Mouse (Mus musculus): ENCODE results near the gene Ovol1. TPM values are rescaled to one million over a fixed set of nuclear protein-coding genes. Genes with fewer than 3 reads are reported as not detected.
A peak's percentile ranks its signal among the peaks of the same experiment; 100 is the strongest.

Gene Ovol1
- total and polyA plus RNA-seq, 2 experiments from 2014 or later = 0.05 TPM; not detected in 1

DNA sequence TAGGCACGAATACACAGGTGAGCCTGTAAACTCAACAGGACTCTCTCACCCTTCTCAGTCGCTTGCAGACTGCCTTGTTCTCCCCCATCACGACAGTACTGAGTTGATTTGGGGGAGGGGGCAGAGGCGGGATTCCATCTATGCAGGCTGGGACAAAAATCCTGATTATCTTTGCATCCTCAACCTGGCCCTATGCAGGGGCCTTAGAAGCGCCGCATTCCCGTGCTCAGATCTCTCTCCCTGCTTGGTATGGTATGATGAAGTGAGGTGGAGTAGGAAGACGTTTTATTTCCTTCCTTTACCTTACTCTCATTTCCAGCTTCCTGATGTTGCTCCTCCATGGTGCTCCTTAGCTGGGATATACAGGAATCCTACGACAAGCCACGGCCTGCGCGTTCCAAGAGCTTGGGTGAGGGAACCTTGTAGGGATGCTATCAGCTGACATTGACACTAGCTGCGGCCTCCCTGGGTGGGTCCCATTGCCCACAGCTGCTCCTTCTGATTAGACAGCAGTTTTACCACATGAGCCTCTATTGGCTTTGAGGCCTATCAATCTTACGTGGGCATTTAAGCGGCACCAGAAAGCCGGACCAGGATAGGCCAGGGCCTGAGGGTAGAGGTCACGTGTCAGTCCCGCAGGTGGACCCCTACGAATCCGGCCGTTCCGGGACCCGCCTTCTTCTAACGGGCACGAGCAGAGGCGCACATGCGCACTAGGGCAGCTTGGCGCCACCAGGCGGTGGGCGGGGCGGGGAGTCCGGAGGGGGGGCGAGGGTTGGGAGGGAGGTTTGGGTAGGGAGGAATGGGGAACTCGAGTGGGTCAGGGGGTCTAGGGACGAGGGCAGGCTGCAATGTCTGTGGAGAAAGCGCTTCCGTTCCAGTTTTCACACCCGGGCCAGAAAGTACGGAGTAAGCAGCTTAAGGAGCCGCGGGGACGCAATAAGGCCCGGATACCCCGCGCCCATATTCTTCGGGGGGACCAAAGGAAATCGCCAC lies 50.1 kb downstream of the Ovol1 start, which contains the start of gene Snx32:
TSS of gene Snx32 (minus strand) at position 508 of the 996 bp plus-strand sequence.
- WGBS = 2% methylated on average over 47 of the region's 47 CpGs
- Histone ChIP-seq H3K4me2 (ENCODE audit: low read depth, low read length) (peak within 1 kb of the TSS; percentile 92), H3K4me1 (ENCODE audit: control insufficient read depth, insufficient read depth) (peaks cover 30% of the 10 kb centered on the region), H3K27ac (ENCODE audit: low read depth) (peak within 1 kb of the TSS; percentile 59), H3K27me3 (ENCODE audit: control insufficient read depth, insufficient read depth, low read length) (no peaks in the 10 kb centered on the region), H3K36me3 (replicated peaks; ENCODE audit: control insufficient read depth, insufficient read depth, low read length) (no peaks in the 10 kb centered on the region), H3K9ac (replicated peaks; ENCODE audit: low read depth, low read length) (peak within 1 kb of the TSS; percentile 62), H3K9me3 (replicated peaks; ENCODE audit: control insufficient read depth, low read length) (no peaks in the 10 kb centered on the region), H3K4me3 (ENCODE audit: low read depth, low read length) (peak within 1 kb of the TSS; percentile 55)
- TF ChIP-seq CTCF (IDR thresholded peaks at IDR 0.05; ENCODE audit: low read depth) (peak; percentile 35), EP300 (IDR thresholded peaks at IDR 0.05; ENCODE audit: low read depth) (no peak)
- DNase-seq (ENCODE audit: low spot score) (peak; percentile 100), ATAC-seq (ENCODE audit: insufficient read depth, low read depth) (peak; percentile 100)

DNA sequence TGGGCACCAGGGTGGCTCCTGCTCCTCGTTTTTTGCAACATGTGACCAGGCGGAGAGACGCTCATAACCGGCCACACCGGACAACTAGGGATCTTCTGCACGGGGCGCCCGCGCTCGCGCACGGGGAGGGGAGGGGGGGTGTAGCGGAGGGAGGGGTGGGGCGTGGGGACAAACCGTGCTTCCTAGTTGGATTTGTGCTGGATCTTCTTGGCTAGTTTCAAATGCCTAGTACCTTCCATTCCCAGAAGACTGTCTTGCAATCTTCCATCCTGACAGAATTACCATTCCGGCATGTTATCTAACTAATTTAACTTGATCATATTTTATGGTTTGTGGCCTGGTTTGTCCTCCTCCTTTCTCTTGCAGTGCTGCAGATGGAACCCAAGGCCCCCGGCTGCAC lies 56.8 kb downstream of the Ovol1 start, which contains the start of gene 1700020D05Rik:
TSS of gene 1700020D05Rik (minus strand) at position 101 of the 400 bp plus-strand sequence.
- DNase-seq (ENCODE audit: low spot score) (no peak), ATAC-seq (ENCODE audit: insufficient read depth, low read depth) (no peak)
- H3K27ac ChIP-seq (ENCODE audit: low read depth) = no peak within 1 kb of the TSS
- H3K4me3 ChIP-seq (ENCODE audit: low read depth, low read length) = no peak within 1 kb of the TSS
- no peaks in the 10 kb centered on the region for H3K9me3 ChIP-seq (replicated peaks; ENCODE audit: control insufficient read depth, low read length)
- no peak within 1 kb of the TSS for H3K9ac ChIP-seq (replicated peaks; ENCODE audit: low read depth, low read length)
- H3K36me3 ChIP-seq (replicated peaks; ENCODE audit: control insufficient read depth, insufficient read depth, low read length) = peaks cover 5% of the 10 kb centered on the region
- H3K27me3 ChIP-seq (ENCODE audit: control insufficient read depth, insufficient read depth, low read length) = no peaks in the 10 kb centered on the region
- TF ChIP-seq CTCF (IDR thresholded peaks at IDR 0.05; ENCODE audit: low read depth) (no peak), EP300 (IDR thresholded peaks at IDR 0.05; ENCODE audit: low read depth) (no peak)
- H3K4me2 ChIP-seq (ENCODE audit: low read depth, low read length) = no peak within 1 kb of the TSS
- WGBS = 49% methylated on average over 17 of the region's 17 CpGs
- H3K4me1 ChIP-seq (ENCODE audit: control insufficient read depth, insufficient read depth) = no peaks in the 10 kb centered on the region

DNA sequence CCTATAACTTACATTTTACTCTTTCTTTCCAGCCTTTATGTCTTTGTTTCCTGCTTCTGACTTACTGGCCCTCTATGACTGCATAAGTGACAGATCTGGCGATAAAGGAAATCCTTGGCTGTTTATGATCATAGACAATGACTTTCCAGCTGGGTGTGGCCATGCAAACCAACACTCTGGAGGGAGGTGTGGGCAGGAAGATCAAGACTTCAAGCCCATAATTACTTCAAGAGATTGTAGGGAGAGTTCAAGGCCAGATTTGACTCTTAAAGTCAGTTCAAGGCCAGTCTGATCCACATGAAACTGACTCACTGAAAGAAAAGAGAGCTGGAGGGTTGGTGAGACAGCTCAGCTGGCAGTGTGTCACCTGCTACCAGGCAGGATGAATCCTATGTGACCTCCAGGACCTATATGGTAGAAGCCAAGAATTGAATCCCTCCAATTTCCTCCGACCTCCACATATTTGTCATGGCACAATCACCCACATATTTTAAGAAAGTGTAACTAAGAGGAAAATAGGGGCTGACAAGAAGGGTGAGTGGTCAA lies 60.0 kb downstream of the Ovol1 start:
- Histone ChIP-seq H3K4me1 (ENCODE audit: control insufficient read depth, insufficient read depth) (no peaks in the 10 kb centered on the region), H3K27ac (ENCODE audit: low read depth) (no peak overlapping the region), H3K9me3 (replicated peaks; ENCODE audit: control insufficient read depth, low read length) (no peaks in the 10 kb centered on the region), H3K27me3 (ENCODE audit: control insufficient read depth, insufficient read depth, low read length) (no peaks in the 10 kb centered on the region), H3K4me3 (ENCODE audit: low read depth, low read length) (no peak overlapping the region), H3K36me3 (replicated peaks; ENCODE audit: control insufficient read depth, insufficient read depth, low read length) (peaks cover 33% of the 10 kb centered on the region), H3K4me2 (ENCODE audit: low read depth, low read length) (no peak overlapping the region), H3K9ac (replicated peaks; ENCODE audit: low read depth, low read length) (no peak overlapping the region)
- 81% methylated on average over 2 of the region's 2 CpGs for WGBS
- ATAC-seq (ENCODE audit: insufficient read depth, low read depth) (no peak), DNase-seq (ENCODE audit: low spot score) (no peak)
- TF ChIP-seq EP300 (IDR thresholded peaks at IDR 0.05; ENCODE audit: low read depth) (no peak), CTCF (IDR thresholded peaks at IDR 0.05; ENCODE audit: low read depth) (no peak)

Other genes with a start within 250 kb of the Ovol1 start
- not detected in 2 replicates for gene Catsper1, start 224.9 kb downstream of the Ovol1 start, total RNA-seq (2014; rRNA removed; ENCODE audit: low replicate concordance)
- not detected in 2 replicates for gene Catsper1, start 224.9 kb downstream of the Ovol1 start, polyA plus RNA-seq (2015; fragmentation: Nextera tagmentation; extraction: Ambion mirVana)
- gene Cst6, start 211.1 kb downstream of the Ovol1 start, total RNA-seq (2014; rRNA removed; ENCODE audit: low replicate concordance) = 0.89 and 0.99 TPM in 2 replicates
- gene Cst6, start 211.1 kb downstream of the Ovol1 start, polyA plus RNA-seq (2015; fragmentation: Nextera tagmentation; extraction: Ambion mirVana) = 2.3 and 3.0 TPM in 2 replicates
- gene Eif1ad, start 193.9 kb downstream of the Ovol1 start, total RNA-seq (2014; rRNA removed; ENCODE audit: low replicate concordance) = 37.9 and 40.6 TPM in 2 replicates
- gene Eif1ad, start 193.9 kb downstream of the Ovol1 start, polyA plus RNA-seq (2015; fragmentation: Nextera tagmentation; extraction: Ambion mirVana) = 33.5 and 37.5 TPM in 2 replicates
- gene Banf1, start 193.5 kb downstream of the Ovol1 start, total RNA-seq (2014; rRNA removed; ENCODE audit: low replicate concordance) = 120 and 143 TPM in 2 replicates
- 340 and 356 TPM in 2 replicates for gene Banf1, start 193.5 kb downstream of the Ovol1 start, polyA plus RNA-seq (2015; fragmentation: Nextera tagmentation; extraction: Ambion mirVana)
- 4.4 and 39.0 TPM in 2 replicates for gene Sart1, start 171.9 kb downstream of the Ovol1 start, total RNA-seq (2014; rRNA removed; ENCODE audit: low replicate concordance)
- gene Sart1, start 171.9 kb downstream of the Ovol1 start, polyA plus RNA-seq (2015; fragmentation: Nextera tagmentation; extraction: Ambion mirVana) = 26.4 and 26.9 TPM in 2 replicates
- gene Tsga10ip, start 158.1 kb downstream of the Ovol1 start, total RNA-seq (2014; rRNA removed; ENCODE audit: low replicate concordance) = 0.31 and 3.5 TPM in 2 replicates
- 2.5 and 3.5 TPM in 2 replicates for gene Tsga10ip, start 158.1 kb downstream of the Ovol1 start, polyA plus RNA-seq (2015; fragmentation: Nextera tagmentation; extraction: Ambion mirVana)
- gene Drap1, start 135.7 kb downstream of the Ovol1 start, total RNA-seq (2014; rRNA removed; ENCODE audit: low replicate concordance) = 169 and 171 TPM in 2 replicates
- 328 and 338 TPM in 2 replicates for gene Drap1, start 135.7 kb downstream of the Ovol1 start, polyA plus RNA-seq (2015; fragmentation: Nextera tagmentation; extraction: Ambion mirVana)
- 47.4 and 59.1 TPM in 2 replicates for gene AI837181, start 135.5 kb downstream of the Ovol1 start, total RNA-seq (2014; rRNA removed; ENCODE audit: low replicate concordance)
- gene AI837181, start 135.5 kb downstream of the Ovol1 start, polyA plus RNA-seq (2015; fragmentation: Nextera tagmentation; extraction: Ambion mirVana) = 38.1 and 40.5 TPM in 2 replicates
- gene Fosl1, start 113.1 kb downstream of the Ovol1 start, total RNA-seq (2014; rRNA removed; ENCODE audit: low replicate concordance) = not detected in 2 replicates
- 0.12 TPM in 1 of 2 replicates, not detected in the other for gene Fosl1, start 113.1 kb downstream of the Ovol1 start, polyA plus RNA-seq (2015; fragmentation: Nextera tagmentation; extraction: Ambion mirVana)
- 9.2 and 11.3 TPM in 2 replicates for gene Ccdc85b, start 102.8 kb downstream of the Ovol1 start, total RNA-seq (2014; rRNA removed; ENCODE audit: low replicate concordance)
- 10.2 and 10.6 TPM in 2 replicates for gene Ccdc85b, start 102.8 kb downstream of the Ovol1 start, polyA plus RNA-seq (2015; fragmentation: Nextera tagmentation; extraction: Ambion mirVana)
- 81.6 and 86.4 TPM in 2 replicates for gene Fibp, start 100.0 kb downstream of the Ovol1 start, total RNA-seq (2014; rRNA removed; ENCODE audit: low replicate concordance)
- 142 and 146 TPM in 2 replicates for gene Fibp, start 100.0 kb downstream of the Ovol1 start, polyA plus RNA-seq (2015; fragmentation: Nextera tagmentation; extraction: Ambion mirVana)
- not detected in 2 replicates for gene Ctsw, start 92.1 kb downstream of the Ovol1 start, total RNA-seq (2014; rRNA removed; ENCODE audit: low replicate concordance)
- gene Ctsw, start 92.1 kb downstream of the Ovol1 start, polyA plus RNA-seq (2015; fragmentation: Nextera tagmentation; extraction: Ambion mirVana) = 0.42 and 0.73 TPM in 2 replicates
- 46.8 and 52.7 TPM in 2 replicates for gene Efemp2, start 86.7 kb downstream of the Ovol1 start, total RNA-seq (2014; rRNA removed; ENCODE audit: low replicate concordance)
- gene Efemp2, start 86.7 kb downstream of the Ovol1 start, polyA plus RNA-seq (2015; fragmentation: Nextera tagmentation; extraction: Ambion mirVana) = 32.2 and 34.1 TPM in 2 replicates
- gene Mus81, start 72.2 kb downstream of the Ovol1 start, total RNA-seq (2014; rRNA removed; ENCODE audit: low replicate concordance) = 45.8 and 62.4 TPM in 2 replicates
- gene Mus81, start 72.2 kb downstream of the Ovol1 start, polyA plus RNA-seq (2015; fragmentation: Nextera tagmentation; extraction: Ambion mirVana) = 35.8 and 36.8 TPM in 2 replicates
- 448 and 685 TPM in 2 replicates for gene Cfl1, start 70.2 kb downstream of the Ovol1 start, total RNA-seq (2014; rRNA removed; ENCODE audit: low replicate concordance)
- 948 and 963 TPM in 2 replicates for gene Cfl1, start 70.2 kb downstream of the Ovol1 start, polyA plus RNA-seq (2015; fragmentation: Nextera tagmentation; extraction: Ambion mirVana)
- gene 1700020D05Rik, start 56.9 kb downstream of the Ovol1 start, total RNA-seq (2014; rRNA removed; ENCODE audit: low replicate concordance) = not detected in 2 replicates
- gene 1700020D05Rik, start 56.9 kb downstream of the Ovol1 start, polyA plus RNA-seq (2015; fragmentation: Nextera tagmentation; extraction: Ambion mirVana) = not detected in 2 replicates
- gene Snx32, start 50.1 kb downstream of the Ovol1 start, total RNA-seq (2014; rRNA removed; ENCODE audit: low replicate concordance) = 8.6 and 22.6 TPM in 2 replicates
- 9.1 and 9.3 TPM in 2 replicates for gene Snx32, start 50.1 kb downstream of the Ovol1 start, polyA plus RNA-seq (2015; fragmentation: Nextera tagmentation; extraction: Ambion mirVana)
- gene Ap5b1, start 7.4 kb upstream of the Ovol1 start, total RNA-seq (2014; rRNA removed; ENCODE audit: low replicate concordance) = 5.8 and 12.9 TPM in 2 replicates
- 1.7 and 2.0 TPM in 2 replicates for gene Ap5b1, start 7.4 kb upstream of the Ovol1 start, polyA plus RNA-seq (2015; fragmentation: Nextera tagmentation; extraction: Ambion mirVana)
- gene Rnaseh2c, start 41.2 kb upstream of the Ovol1 start, total RNA-seq (2014; rRNA removed; ENCODE audit: low replicate concordance) = 42.4 and 57.6 TPM in 2 replicates
- 50.7 and 51.8 TPM in 2 replicates for gene Rnaseh2c, start 41.2 kb upstream of the Ovol1 start, polyA plus RNA-seq (2015; fragmentation: Nextera tagmentation; extraction: Ambion mirVana)
- gene Kat5, start 49.6 kb upstream of the Ovol1 start, total RNA-seq (2014; rRNA removed; ENCODE audit: low replicate concordance) = 55.4 and 164 TPM in 2 replicates
- 27.0 and 29.7 TPM in 2 replicates for gene Kat5, start 49.6 kb upstream of the Ovol1 start, polyA plus RNA-seq (2015; fragmentation: Nextera tagmentation; extraction: Ambion mirVana)
- 26.3 and 49.5 TPM in 2 replicates for gene Rela, start 76.8 kb upstream of the Ovol1 start, total RNA-seq (2014; rRNA removed; ENCODE audit: low replicate concordance)
- 22.9 and 23.6 TPM in 2 replicates for gene Rela, start 76.8 kb upstream of the Ovol1 start, polyA plus RNA-seq (2015; fragmentation: Nextera tagmentation; extraction: Ambion mirVana)
- 33.2 and 37.8 TPM in 2 replicates for gene Sipa1, start 103.1 kb upstream of the Ovol1 start, total RNA-seq (2014; rRNA removed; ENCODE audit: low replicate concordance)
- 12.3 and 14.0 TPM in 2 replicates for gene Sipa1, start 103.1 kb upstream of the Ovol1 start, polyA plus RNA-seq (2015; fragmentation: Nextera tagmentation; extraction: Ambion mirVana)
- gene Map3k11, start 128.1 kb upstream of the Ovol1 start, total RNA-seq (2014; rRNA removed; ENCODE audit: low replicate concordance) = 43.5 and 51.5 TPM in 2 replicates
- gene Map3k11, start 128.1 kb upstream of the Ovol1 start, polyA plus RNA-seq (2015; fragmentation: Nextera tagmentation; extraction: Ambion mirVana) = 16.3 and 17.0 TPM in 2 replicates
- 27.0 and 35.9 TPM in 2 replicates for gene Pcnx3, start 128.3 kb upstream of the Ovol1 start, total RNA-seq (2014; rRNA removed; ENCODE audit: low replicate concordance)
- gene Pcnx3, start 128.3 kb upstream of the Ovol1 start, polyA plus RNA-seq (2015; fragmentation: Nextera tagmentation; extraction: Ambion mirVana) = 6.1 and 6.7 TPM in 2 replicates
- gene Kcnk7, start 143.7 kb upstream of the Ovol1 start, total RNA-seq (2014; rRNA removed; ENCODE audit: low replicate concordance) = not detected in 2 replicates
- 0.30 and 0.34 TPM in 2 replicates for gene Kcnk7, start 143.7 kb upstream of the Ovol1 start, polyA plus RNA-seq (2015; fragmentation: Nextera tagmentation; extraction: Ambion mirVana)
- gene Ehbp1l1, start 165.7 kb upstream of the Ovol1 start, total RNA-seq (2014; rRNA removed; ENCODE audit: low replicate concordance) = 113 and 118 TPM in 2 replicates
- 86.5 and 111 TPM in 2 replicates for gene Ehbp1l1, start 165.7 kb upstream of the Ovol1 start, polyA plus RNA-seq (2015; fragmentation: Nextera tagmentation; extraction: Ambion mirVana)
- 118 and 140 TPM in 2 replicates for gene Fam89b, start 169.0 kb upstream of the Ovol1 start, total RNA-seq (2014; rRNA removed; ENCODE audit: low replicate concordance)
- 74.8 and 76.6 TPM in 2 replicates for gene Fam89b, start 169.0 kb upstream of the Ovol1 start, polyA plus RNA-seq (2015; fragmentation: Nextera tagmentation; extraction: Ambion mirVana)
- 60.0 and 73.4 TPM in 2 replicates for gene Ltbp3, start 180.3 kb upstream of the Ovol1 start, total RNA-seq (2014; rRNA removed; ENCODE audit: low replicate concordance)
- gene Ltbp3, start 180.3 kb upstream of the Ovol1 start, polyA plus RNA-seq (2015; fragmentation: Nextera tagmentation; extraction: Ambion mirVana) = 15.4 and 16.3 TPM in 2 replicates
- 78.0 and 82.4 TPM in 2 replicates for gene Scyl1, start 210.8 kb upstream of the Ovol1 start, total RNA-seq (2014; rRNA removed; ENCODE audit: low replicate concordance)
- gene Scyl1, start 210.8 kb upstream of the Ovol1 start, polyA plus RNA-seq (2015; fragmentation: Nextera tagmentation; extraction: Ambion mirVana) = 46.1 and 47.1 TPM in 2 replicates